Mouse (Mus musculus) monocyte, adult 5-6 weeks (primary cell): Measurements from ENCODE around the gene Kcnv2. TPM values are rescaled to one million over a fixed set of nuclear protein-coding genes. Genes with fewer than 3 reads are reported as not detected.

Experiments
- ATAC-seq: fragments of 153-309, 156-312 bp; replicated peaks from 2 replicates; pipeline ENCODE4 v1.8.0; 2017; ENCODE audit warnings: mild to moderate bottlenecking; ENCODE audit not compliant: low TSS enrichment, insufficient number of reproducible peaks, severe bottlenecking, poor library complexity, low FRiP score
- total RNA-seq: library from RNA; stranded (forward); fragments of 200-1000, 200-491, 200-594 nt; gene quantifications from 3 replicates; pipeline ENCODE4 v1.2.3, GENCODE M21; 2017

The Kcnv2 gene
- total RNA-seq, 1 experiment from 2014 or later = not detected

DNA sequence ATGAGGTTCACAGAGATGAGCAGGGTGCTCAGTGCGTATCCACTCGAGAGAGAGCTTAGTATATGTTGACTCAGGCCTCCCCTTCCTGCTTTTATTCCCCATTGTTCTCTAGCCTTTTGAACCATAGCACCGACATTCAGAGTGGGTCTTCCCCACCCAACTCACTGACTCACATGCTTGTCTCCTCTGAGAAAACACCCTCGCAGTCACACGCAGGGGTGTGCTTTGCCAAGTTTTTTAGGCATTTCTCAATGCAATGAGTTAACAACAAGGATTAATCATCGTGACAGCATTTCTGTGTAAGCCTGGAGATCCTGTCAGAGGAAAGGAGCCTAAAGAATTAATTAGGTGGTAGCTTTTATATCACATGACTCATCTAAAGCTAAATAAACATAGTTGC, 29.3 kb downstream of the Kcnv2 start:
- no peak for ATAC-seq

DNA sequence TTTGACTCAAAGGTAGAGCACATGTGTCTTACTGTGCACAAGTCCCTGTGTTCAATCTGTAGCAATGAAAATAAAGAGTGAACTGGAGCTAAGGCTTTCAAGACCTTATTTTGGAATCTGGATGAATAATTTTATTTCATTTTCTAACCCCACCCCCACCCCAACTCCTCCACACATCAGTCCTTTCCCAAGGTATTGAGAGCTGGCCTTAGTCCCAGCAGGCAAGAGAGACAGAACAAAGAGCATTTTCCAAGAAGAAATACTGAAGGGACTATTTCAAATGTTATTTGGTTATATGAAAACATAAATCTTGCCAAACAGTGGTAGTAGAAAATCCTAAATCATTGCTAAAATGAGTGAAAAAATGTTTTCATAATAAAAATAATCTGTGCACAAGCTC, 38.0 kb downstream of the Kcnv2 start:
- ATAC-seq = no peak

DNA sequence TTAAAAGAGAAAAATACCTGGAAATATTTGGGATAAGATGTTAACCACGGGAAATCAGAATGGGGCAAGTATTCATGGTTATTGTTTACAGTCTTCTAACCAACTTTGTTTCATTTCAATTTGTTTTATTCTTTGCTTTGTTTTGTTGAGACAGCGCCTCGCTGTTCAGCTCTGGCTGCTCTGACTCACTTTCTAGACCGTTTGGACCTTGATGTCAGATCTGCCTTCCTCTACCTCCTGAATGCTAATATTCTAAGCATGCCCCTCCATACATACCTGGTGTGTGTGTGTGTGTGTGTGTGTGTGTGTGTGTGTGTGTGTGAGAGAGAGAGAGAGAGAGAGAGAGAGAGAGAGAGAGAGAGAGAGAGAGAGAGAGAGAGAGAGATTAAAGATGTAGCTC, 41.5 kb downstream of the Kcnv2 start:
- ATAC-seq = no peak

DNA sequence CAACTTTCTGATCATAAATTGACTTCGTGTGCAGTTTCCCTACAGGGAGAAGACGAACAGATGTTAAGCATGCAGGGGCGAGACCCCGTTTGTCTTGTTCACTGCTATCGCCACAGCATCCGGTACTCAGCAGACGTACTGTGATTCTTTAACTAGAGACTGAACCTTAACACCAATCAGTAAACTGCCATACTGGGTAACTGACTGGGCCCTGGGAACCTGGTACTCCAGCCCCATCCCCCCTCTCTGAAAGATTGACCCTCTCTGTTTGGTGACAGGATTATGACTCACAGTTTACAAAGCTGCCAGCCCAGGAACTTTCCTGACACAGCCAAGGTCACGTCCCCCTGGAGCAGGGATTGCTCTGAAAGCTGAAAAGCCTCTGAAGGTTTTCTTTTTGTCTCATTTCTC, 42.1 kb downstream of the Kcnv2 start:
- no peak for ATAC-seq

DNA sequence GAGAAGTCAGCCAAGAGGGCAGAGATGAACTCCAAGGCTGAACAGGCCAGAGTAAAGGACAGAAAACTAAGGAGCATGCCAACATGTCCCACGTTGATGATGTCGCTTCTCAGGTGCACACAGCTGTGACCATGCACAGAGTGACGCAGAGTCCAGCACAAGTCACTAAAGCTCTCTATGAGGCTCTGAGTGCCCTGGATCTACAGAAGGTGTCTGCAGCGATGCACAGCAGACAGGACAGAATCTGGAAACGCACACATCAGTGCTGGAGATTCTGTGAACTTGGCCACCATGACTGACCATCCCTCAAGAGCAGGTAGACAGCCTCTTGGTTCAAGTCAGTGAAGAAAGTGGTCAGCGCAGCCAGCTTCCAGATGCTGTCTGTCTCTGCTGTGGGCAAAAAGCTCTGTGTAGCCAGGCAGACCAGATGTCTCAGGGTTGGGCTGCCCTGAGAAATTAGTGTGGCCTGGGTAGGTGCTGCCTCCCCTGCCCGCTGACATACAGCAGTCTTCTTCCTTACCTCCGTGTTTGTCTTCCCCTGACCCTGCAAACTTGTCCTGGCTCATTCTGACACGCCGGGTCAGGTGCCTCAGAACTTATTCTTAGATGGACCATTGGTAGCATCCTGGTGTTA, 43.8 kb downstream of the Kcnv2 start:
- ATAC-seq = no peak

DNA sequence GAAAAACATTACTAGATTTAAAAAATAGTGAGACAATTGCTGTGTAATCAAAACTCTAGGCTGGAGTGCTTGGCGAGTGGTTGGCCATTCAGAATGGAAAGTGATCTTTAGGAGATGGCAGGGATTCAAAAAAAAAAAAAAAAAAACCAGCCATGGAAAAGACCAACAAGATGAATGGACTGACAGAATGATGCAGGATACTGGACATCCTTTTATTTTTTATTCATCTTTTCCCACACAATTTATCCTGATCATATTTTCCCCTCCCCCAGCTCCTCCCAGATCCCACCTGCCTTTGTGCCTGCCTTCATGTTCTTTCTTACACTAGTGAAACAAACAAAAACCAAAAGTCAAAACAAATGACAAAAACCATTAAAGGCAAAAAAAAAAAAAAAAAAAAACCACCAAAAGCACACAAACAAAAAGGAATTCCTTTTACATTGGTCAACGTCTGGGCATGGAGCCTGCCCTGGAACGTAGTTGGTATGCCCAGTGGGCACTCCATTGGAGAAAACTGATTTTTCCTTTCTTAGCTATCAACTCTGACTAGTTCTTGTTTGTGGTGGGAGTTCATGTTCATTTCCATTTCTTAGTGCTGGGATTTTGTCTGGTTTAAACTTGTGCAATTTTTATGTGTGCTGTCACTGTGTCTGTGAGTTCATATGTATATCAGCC, 47.2 kb downstream of the Kcnv2 start:
- no peak for ATAC-seq

DNA sequence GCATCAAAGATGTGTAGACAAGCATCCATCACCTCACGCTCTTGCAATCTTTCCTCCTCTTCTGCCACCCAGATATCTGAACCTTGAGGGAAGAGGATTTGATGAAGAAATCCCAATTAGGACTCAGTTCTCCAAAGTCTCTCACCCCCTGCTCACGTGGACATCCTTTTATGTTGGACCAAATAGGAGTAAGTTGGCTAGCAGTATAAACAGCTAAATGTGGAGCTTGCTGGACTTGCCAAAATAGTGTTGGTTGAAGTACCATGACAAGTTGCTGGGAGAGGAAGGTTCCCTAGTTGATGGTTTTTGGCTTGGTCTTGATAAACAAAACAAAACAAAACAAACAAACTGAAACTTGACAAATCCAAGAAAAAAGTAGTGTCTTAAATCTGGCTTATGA, 47.8 kb downstream of the Kcnv2 start:
- ATAC-seq = no peak

DNA sequence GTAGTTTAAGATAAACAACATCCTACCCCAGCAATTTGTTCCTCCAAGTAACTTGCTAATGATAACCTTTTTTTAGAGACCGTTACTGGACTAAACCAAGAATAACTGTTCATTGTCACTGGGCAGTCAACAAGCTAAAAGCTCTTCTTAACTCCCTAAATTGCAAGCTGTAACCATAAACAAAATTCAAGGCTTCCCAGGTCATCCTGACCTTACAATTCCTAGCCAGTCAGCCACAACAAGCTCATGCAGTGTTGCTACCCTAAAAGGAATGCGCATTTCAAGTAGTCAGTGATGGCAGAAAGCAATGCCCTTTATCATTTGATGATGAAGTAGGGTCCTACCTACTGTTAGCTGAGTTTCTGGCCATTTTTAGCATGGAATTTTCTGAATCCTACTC, 48.4 kb downstream of the Kcnv2 start:
- ATAC-seq = no peak

DNA sequence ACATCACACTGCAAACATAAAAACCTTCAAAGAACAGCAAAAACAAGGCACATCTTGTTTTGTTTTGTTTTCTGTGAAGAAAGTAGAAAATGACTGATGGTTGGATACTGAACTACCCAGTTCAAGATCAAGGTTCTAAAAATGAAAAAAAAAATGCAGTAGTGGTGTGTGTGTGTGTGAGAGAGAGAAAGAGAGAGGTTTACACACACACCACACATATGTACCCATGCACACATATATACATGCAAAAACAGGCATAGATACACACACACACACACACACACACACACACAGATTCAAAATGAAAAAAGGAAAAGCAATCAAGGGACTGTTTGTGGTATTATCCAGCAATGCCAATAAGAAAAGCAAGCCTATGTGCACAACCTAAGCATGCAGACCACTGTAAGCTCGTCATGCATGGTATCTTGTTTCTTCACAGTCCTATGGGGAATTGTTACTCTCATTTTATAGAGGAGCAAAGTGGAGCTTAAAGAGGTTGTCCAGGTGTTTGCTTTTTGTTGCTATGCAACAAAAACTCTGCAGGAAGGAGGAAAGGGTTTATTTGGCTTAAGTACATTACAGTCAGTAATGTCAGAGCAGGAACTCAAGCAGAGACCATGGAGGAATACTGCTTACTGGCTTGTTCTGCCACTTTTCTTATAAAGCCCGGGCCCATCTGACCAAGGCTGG, 57.5 kb downstream of the Kcnv2 start:
- no peak for ATAC-seq

DNA sequence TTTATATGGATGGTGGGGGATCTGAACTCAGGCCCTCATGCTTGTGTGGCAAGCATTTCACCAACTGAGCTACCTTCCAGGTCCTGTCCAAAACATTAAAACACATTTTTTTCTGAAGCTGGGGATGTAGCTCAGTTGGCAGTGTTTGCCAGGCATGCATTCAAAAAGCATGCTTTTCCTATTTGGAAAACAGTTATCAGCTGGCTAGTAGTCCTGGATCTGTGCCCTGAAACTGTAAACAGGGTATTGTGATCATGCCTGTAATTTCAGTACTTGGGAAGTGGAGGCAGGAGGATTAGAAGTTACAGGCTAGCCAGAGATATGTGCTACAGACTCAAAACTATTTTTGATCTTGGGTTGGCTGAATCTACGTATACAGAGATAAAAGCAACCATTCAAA, 59.7 kb downstream of the Kcnv2 start:
- ATAC-seq = no peak

DNA sequence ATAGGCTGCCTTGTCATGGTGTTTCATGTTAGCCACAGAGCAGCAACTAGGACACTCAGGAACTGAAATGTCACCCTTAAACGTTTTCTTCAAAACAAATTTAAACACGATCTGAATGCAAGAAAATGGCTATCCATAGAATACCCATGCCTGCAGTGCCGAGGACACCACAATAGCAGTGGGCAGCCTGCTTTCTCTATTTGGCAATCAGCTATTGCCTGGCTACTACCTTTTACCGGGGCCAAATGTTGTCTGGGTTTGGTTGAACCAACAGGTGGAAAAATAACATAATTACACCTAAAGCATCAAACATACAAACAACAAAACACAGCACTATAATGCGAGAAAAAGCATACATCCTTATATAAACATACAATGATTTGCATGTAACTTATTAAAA, 60.9 kb downstream of the Kcnv2 start:
- no peak for ATAC-seq

DNA sequence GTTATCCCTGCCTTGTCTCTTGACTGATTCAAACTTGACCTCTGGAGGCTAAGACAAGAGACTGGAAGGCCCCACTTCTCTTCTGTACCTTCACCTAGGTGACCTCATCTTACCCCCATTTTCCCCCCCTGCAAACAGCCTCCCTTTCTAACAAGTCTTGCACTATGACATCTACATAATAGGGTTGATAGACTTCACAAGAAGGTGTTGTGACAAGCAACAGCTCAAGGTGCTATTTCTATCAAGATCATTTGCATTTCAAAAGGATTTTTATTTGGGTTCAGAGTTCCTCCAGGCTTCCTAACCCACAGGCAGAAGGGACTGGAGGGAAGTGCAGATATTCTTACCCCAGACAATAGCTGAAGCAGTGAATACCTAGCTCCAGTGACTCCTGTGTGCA, 62.9 kb downstream of the Kcnv2 start:
- ATAC-seq = no peak

Other genes starting within 250 kb of the Kcnv2 start
- gene Vldlr, start 106.1 kb upstream of the Kcnv2 start, total RNA-seq = 0.10 to 2.3 TPM in 2 of 3 replicates, not detected in the other
- 68.1 to 85.3 TPM (median 72.9 TPM) in 3 replicates for gene Pum3, start 107.2 kb downstream of the Kcnv2 start, total RNA-seq